Mouse (Mus musculus) thymus, postnatal 10 days (tissue): ENCODE results near the gene Gja8.

Experiments used
- DNase-seq, 2 experiments: peaks; one replicate each; pipeline ENCODE4 v3.0.0; 2021; ENCODE audit warnings: low spot score in 2 of 2

Gene Gja8

GRCm38 (mm10) chr3:96879536-96879935, 46.3 kb downstream of the Gja8 start:
- DNase-seq = no peak

- DNase-seq = no peak
These were observed 50.8 kb downstream of the Gja8 start for GRCm38 (mm10) chr3:96874808-96875571.

GRCm38 (mm10) chr3:96872501-96872900, 53.3 kb downstream of the Gja8 start:
- DNase-seq = no peak

- DNase-seq = no peak
These were observed 54.8 kb downstream of the Gja8 start for GRCm38 (mm10) chr3:96871070-96871469.

GRCm38 (mm10) chr3:96870270-96870669, 55.5 kb downstream of the Gja8 start:
- DNase-seq = no peak

- DNase-seq = no peak
These were observed 56.7 kb downstream of the Gja8 start for GRCm38 (mm10) chr3:96869091-96869490.

- DNase-seq = no peak
These were observed 57.3 kb downstream of the Gja8 start for GRCm38 (mm10) chr3:96868566-96868965.

GRCm38 (mm10) chr3:96867863-96868262, 58.0 kb downstream of the Gja8 start:
- DNase-seq = no peak
